Mouse (Mus musculus): ENCODE results near the gene Mgarp. TPM values are rescaled to one million over a fixed set of nuclear protein-coding genes. Genes with fewer than 3 reads are reported as not detected.
A peak's percentile ranks its signal among the peaks of the same experiment; 100 is the strongest.

Mgarp gene
- total RNA-seq (2012; rRNA removed) (0.65 and 2.0 TPM in 2 replicates), polyA plus RNA-seq (2012; ENCODE audit: insufficient read depth in 1 of 2, insufficient read length in 2 of 2, low read depth in 1 of 2, low replicate concordance in 2 of 2, missing spikeins in 1 of 2) (1 to 10 TPM in 1 of 2 experiments, not detected in 1; 5.2 TPM)

DNA sequence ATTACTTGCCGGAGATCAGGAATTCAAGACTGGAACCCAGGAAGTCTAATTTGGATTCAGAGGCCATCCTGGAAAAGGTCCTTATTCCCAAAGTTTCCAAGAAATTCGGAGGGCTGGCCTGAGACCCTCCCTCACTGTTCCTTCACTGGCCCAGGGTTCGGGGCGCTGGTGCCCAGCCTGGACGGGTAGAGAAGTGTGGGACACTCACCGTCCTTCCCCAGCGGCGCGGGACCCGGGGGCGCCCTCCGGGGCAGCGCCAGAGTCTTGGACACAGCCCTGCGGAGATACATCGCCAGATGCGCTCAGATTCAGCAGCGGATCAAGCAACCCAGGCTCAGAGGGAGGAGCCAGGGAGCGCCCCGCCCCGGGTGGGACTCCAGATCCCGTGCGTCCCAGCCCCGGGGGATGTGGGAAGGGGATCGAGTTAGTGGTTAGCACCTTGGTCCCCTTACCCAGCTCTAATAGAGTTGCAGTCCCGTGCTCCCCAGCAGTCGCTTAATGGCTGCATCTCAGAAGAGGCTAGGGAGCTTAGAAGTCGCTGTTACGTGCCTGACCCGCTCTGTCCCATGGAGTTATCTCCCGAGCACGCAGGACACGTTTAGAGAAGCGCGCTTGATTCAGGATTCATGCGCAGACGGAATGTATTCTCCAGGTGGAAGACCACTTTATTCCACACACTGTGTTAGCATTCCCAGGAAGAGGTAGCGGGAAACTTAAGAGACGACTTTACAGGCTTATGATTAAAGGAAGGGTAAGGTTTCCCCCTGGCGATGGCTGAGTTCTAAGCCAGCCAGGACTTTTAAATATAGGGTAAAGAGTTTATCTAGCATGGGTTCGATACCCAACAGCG lies at the start of gene Mgarp:
Mgarp (minus strand) TSS at position 520 of the 850 bp plus-strand sequence.
- peaks cover 0 to 2% of the 10 kb centered on the region in 2 experiments; a peak in 1 of 4 replicates for H3K36me3 ChIP-seq (ENCODE audit: control insufficient read depth in 1 of 2, insufficient read depth in 2 of 2, low read length in 2 of 2)
- DNase-seq (ENCODE audit: low read depth, low spot score) = peak; percentile 91
- 0 out of 2 replicates have a peak within 1 kb of the TSS, but pooled peaks have one; percentile 3 for H3K27ac ChIP-seq (ENCODE audit: control insufficient read depth, low read depth, low read length)
- H3K27me3 ChIP-seq (ENCODE audit: control insufficient read depth in 1 of 2, insufficient read depth in 2 of 2, low read length in 2 of 2) = no peaks in the 10 kb centered on the region
- peaks cover 0 to 3% of the 10 kb centered on the region in 2 experiments; a peak in 1 of 4 replicates for H3K4me1 ChIP-seq (ENCODE audit: control insufficient read depth in 1 of 2, insufficient read depth in 2 of 2, low read length in 2 of 2)
- H3K4me3 ChIP-seq (ENCODE audit: control insufficient read depth in 1 of 2, insufficient read depth in 1 of 2, low read depth in 2 of 2, low read length in 2 of 2) = peak within 1 kb of the TSS; percentile 66 to 94
- H3K9ac ChIP-seq (ENCODE audit: control insufficient read depth, low read depth, low read length, poor library complexity, severe bottlenecking) = peak within 1 kb of the TSS; percentile 55
- no peaks in the 10 kb centered on the region for H3K79me2 ChIP-seq (ENCODE audit: control insufficient read depth, insufficient read depth, low read length, poor library complexity)
- H3K9me3 ChIP-seq (replicated peaks; ENCODE audit: insufficient read depth, low read length) = no peaks in the 10 kb centered on the region
- TF ChIP-seq RAD21 (IDR thresholded peaks at IDR 0.05; ENCODE audit: low read depth, low read length) (peak; percentile 27), KAT2A (conservative IDR thresholded peaks at IDR 0.05; ENCODE audit: low read depth, low read length) (no peak), SMC3 (IDR thresholded peaks at IDR 0.05; ENCODE audit: low read depth, low read length) (peak; percentile 34), MYB (IDR thresholded peaks at IDR 0.05; ENCODE audit: low read depth, low read length) (no peak), RCOR1 (IDR thresholded peaks at IDR 0.05; ENCODE audit: low read depth, low read length) (0 out of 2 replicates have a peak, but pooled peaks have one; percentile 9), NELFE (IDR thresholded peaks at IDR 0.05; ENCODE audit: low read depth, low read length) (peak; percentile 53), HCFC1 (IDR thresholded peaks at IDR 0.05; ENCODE audit: low read depth, low read length) (peak; percentile 30; the same call in 1 of the 2 replicates), GATA1 (IDR thresholded peaks at IDR 0.05; ENCODE audit: low read depth, low read length) (peak; percentile 15; the same call in 1 of the 2 replicates), E2F4 (IDR thresholded peaks at IDR 0.05; ENCODE audit: borderline replicate concordance, low read depth, low read length) (no peak; the same call in 1 of the 2 replicates), MAX (IDR thresholded peaks at IDR 0.05; ENCODE audit: low read length) (peak; percentile 55; the same call in 1 of the 2 replicates), ZC3H11A (IDR thresholded peaks at IDR 0.05; ENCODE audit: low read depth, low read length) (0 out of 2 replicates have a peak, but pooled peaks have one; percentile 10), BHLHE40 (IDR thresholded peaks at IDR 0.05; ENCODE audit: borderline replicate concordance, low read depth, low read length) (peak; percentile 77), SIN3A (IDR thresholded peaks at IDR 0.05; ENCODE audit: low read length) (peak; percentile 13; the same call in 1 of the 2 replicates), NRF1 (IDR thresholded peaks at IDR 0.05; ENCODE audit: insufficient read depth, low read depth, low read length, poor library complexity, severe bottlenecking) (peak; percentile 22; the same call in 1 of the 2 replicates), CTCF (IDR thresholded peaks at IDR 0.05 in 2 of 3, conservative IDR thresholded peaks at IDR 0.05 in 1 of 3; ENCODE audit: control insufficient read depth in 1 of 3, insufficient read depth in 1 of 3, low read depth in 2 of 3, low read length in 3 of 3, poor library complexity in 1 of 3, severe bottlenecking in 1 of 3) (peak in 1 of 3 experiments; percentile 36; a peak in 2 of 6 replicates), POLR2A (IDR thresholded peaks at IDR 0.05; ENCODE audit: control insufficient read depth in 1 of 2, insufficient read depth in 1 of 2, low read depth in 1 of 2, low read length in 2 of 2, poor library complexity in 1 of 2) (peak in 1 of 2 experiments; percentile 48; a peak in 1 of 4 replicates), MYC (IDR thresholded peaks at IDR 0.05; ENCODE audit: low read depth, low read length) (peak; percentile 34; the same call in 1 of the 2 replicates), CHD2 (IDR thresholded peaks at IDR 0.05; ENCODE audit: low read length) (no peak)

Data from MEL (cell line).